Mouse (Mus musculus): ENCODE results near the gene Ubash3a.

The Ubash3a gene

GRCm38 (mm10) chr17:31282687-31283053, 75.0 kb downstream of the Ubash3a start:
- no peak for DNase-seq

- DNase-seq, result no peak
Measured at GRCm38 (mm10) chr17:31285867-31286266, 78.2 kb downstream of the Ubash3a start.

- DNase-seq, result no peak
Measured at GRCm38 (mm10) chr17:31286492-31286891, 78.8 kb downstream of the Ubash3a start, which contains the start of gene Slc37a1. TSS of gene Slc37a1 (plus strand) at chr17:31286792.

- no peak for DNase-seq
Measured at GRCm38 (mm10) chr17:31287216-31287615, 79.5 kb downstream of the Ubash3a start.

- DNase-seq, result no peak
Measured at GRCm38 (mm10) chr17:31288999-31289726, 81.5 kb downstream of the Ubash3a start.

GRCm38 (mm10) chr17:31290311-31290710, 82.6 kb downstream of the Ubash3a start:
- DNase-seq, result no peak

GRCm38 (mm10) chr17:31290859-31291258, 83.2 kb downstream of the Ubash3a start:
- DNase-seq, result no peak

- DNase-seq, result no peak
Measured at GRCm38 (mm10) chr17:31294363-31295214, 86.9 kb downstream of the Ubash3a start.

- no peak for DNase-seq
Measured at GRCm38 (mm10) chr17:31295215-31295891, 87.7 kb downstream of the Ubash3a start.

- DNase-seq, result peak; percentile 75
Measured at GRCm38 (mm10) chr17:31295892-31296781, 88.5 kb downstream of the Ubash3a start.
